Mouse (Mus musculus): ENCODE data around the gene Hdx. TPM values are rescaled to one million over a fixed set of nuclear protein-coding genes. Genes with fewer than 3 reads are reported as not detected.

Hdx gene
- polyA plus RNA-seq (2015; fragmentation: Nextera tagmentation; extraction: Ambion mirVana): 1.1 and 1.2 TPM in 2 replicates

- H3K9me3 ChIP-seq: no peaks in the 10 kb centered on the region
- H3K36me3 ChIP-seq: no peaks in the 10 kb centered on the region
- H3K4me1 ChIP-seq: no peaks in the 10 kb centered on the region
- WGBS: 10% methylated on average over 26 of the region's 26 CpGs
- ATAC-seq (ENCODE audit: low FRiP score, low read depth): peak; percentile 89
- H3K4me2 ChIP-seq (replicated peaks): peak within 1 kb of the TSS; percentile 61
- peak within 1 kb of the TSS; percentile 54 for H3K9ac ChIP-seq
- no peaks in the 10 kb centered on the region for H3K27me3 ChIP-seq
- H3K4me3 ChIP-seq: peak within 1 kb of the TSS; percentile 49
- no peak within 1 kb of the TSS for H3K27ac ChIP-seq
Observed at GRCm38 (mm10) chrX:111696356-111697282, at the start of gene Hdx. TSS of gene Hdx (minus strand) at chrX:111697079.

GRCm38 (mm10) chrX:111685665-111686064 is 11.2 kb downstream of the Hdx start:
- Histone ChIP-seq H3K9me3 (no peaks in the 10 kb centered on the region), H3K4me3 (no peak overlapping the region), H3K27ac (no peak overlapping the region), H3K4me1 (no peaks in the 10 kb centered on the region), H3K9ac (no peak overlapping the region), H3K27me3 (no peaks in the 10 kb centered on the region), H3K36me3 (no peaks in the 10 kb centered on the region), H3K4me2 (replicated peaks) (no peak overlapping the region)
- WGBS: 56% methylated on average over 3 of the region's 3 CpGs
- no peak for ATAC-seq (ENCODE audit: low FRiP score, low read depth)

GRCm38 (mm10) chrX:111671685-111672084 is 25.2 kb downstream of the Hdx start:
- no peak overlapping the region for H3K4me3 ChIP-seq
- no peaks in the 10 kb centered on the region for H3K27me3 ChIP-seq
- 44% methylated on average over 3 of the region's 3 CpGs for WGBS
- ATAC-seq (ENCODE audit: low FRiP score, low read depth): no peak
- H3K9ac ChIP-seq: no peak overlapping the region
- no peaks in the 10 kb centered on the region for H3K4me1 ChIP-seq
- no peaks in the 10 kb centered on the region for H3K36me3 ChIP-seq
- no peak overlapping the region for H3K4me2 ChIP-seq (replicated peaks)
- no peaks in the 10 kb centered on the region for H3K9me3 ChIP-seq
- no peak overlapping the region for H3K27ac ChIP-seq

- Histone ChIP-seq H3K27me3 (no peaks in the 10 kb centered on the region), H3K9ac (no peak overlapping the region), H3K4me1 (no peaks in the 10 kb centered on the region), H3K4me2 (replicated peaks) (no peak overlapping the region), H3K9me3 (no peaks in the 10 kb centered on the region), H3K36me3 (no peaks in the 10 kb centered on the region), H3K27ac (no peak overlapping the region), H3K4me3 (no peak overlapping the region)
- ATAC-seq (ENCODE audit: low FRiP score, low read depth): no peak
- 65% methylated on average over 5 of the region's 5 CpGs for WGBS
Observed at GRCm38 (mm10) chrX:111660381-111660780, 36.5 kb downstream of the Hdx start.

- no peaks in the 10 kb centered on the region for H3K36me3 ChIP-seq
- no peaks in the 10 kb centered on the region for H3K9me3 ChIP-seq
- no peak overlapping the region for H3K9ac ChIP-seq
- no peak overlapping the region for H3K4me3 ChIP-seq
- ATAC-seq (ENCODE audit: low FRiP score, low read depth): no peak
- no peaks in the 10 kb centered on the region for H3K4me1 ChIP-seq
- H3K4me2 ChIP-seq (replicated peaks): no peak overlapping the region
- 87% methylated on average over 4 of the region's 4 CpGs for WGBS
- H3K27me3 ChIP-seq: no peaks in the 10 kb centered on the region
- H3K27ac ChIP-seq: no peak overlapping the region
Observed at GRCm38 (mm10) chrX:111658671-111659070, 38.2 kb downstream of the Hdx start.

GRCm38 (mm10) chrX:111644945-111645344 is 51.9 kb downstream of the Hdx start:
- Histone ChIP-seq H3K36me3 (no peaks in the 10 kb centered on the region), H3K4me1 (no peaks in the 10 kb centered on the region), H3K27ac (no peak overlapping the region), H3K9ac (no peak overlapping the region), H3K9me3 (no peaks in the 10 kb centered on the region), H3K4me2 (replicated peaks) (no peak overlapping the region), H3K4me3 (no peak overlapping the region), H3K27me3 (no peaks in the 10 kb centered on the region)
- ATAC-seq (ENCODE audit: low FRiP score, low read depth): no peak
- 75% methylated on average over 4 of the region's 4 CpGs for WGBS

GRCm38 (mm10) chrX:111640616-111641015 is 56.3 kb downstream of the Hdx start:
- Histone ChIP-seq H3K36me3 (no peaks in the 10 kb centered on the region), H3K4me2 (replicated peaks) (no peak overlapping the region), H3K9me3 (no peaks in the 10 kb centered on the region), H3K9ac (no peak overlapping the region), H3K4me1 (no peaks in the 10 kb centered on the region), H3K4me3 (no peak overlapping the region), H3K27ac (no peak overlapping the region), H3K27me3 (no peaks in the 10 kb centered on the region)
- ATAC-seq (ENCODE audit: low FRiP score, low read depth): no peak
- WGBS: 80% methylated on average over 5 of the region's 5 CpGs

- ATAC-seq (ENCODE audit: low FRiP score, low read depth): no peak
- H3K9ac ChIP-seq: no peak overlapping the region
- H3K4me1 ChIP-seq: no peaks in the 10 kb centered on the region
- no peaks in the 10 kb centered on the region for H3K27me3 ChIP-seq
- WGBS: 87% methylated on average over 2 of the region's 2 CpGs
- H3K9me3 ChIP-seq: no peaks in the 10 kb centered on the region
- H3K4me2 ChIP-seq (replicated peaks): no peak overlapping the region
- H3K36me3 ChIP-seq: no peaks in the 10 kb centered on the region
- no peak overlapping the region for H3K27ac ChIP-seq
- no peak overlapping the region for H3K4me3 ChIP-seq
Observed at GRCm38 (mm10) chrX:111597631-111598161, 99.2 kb downstream of the Hdx start.

- no peak overlapping the region for H3K27ac ChIP-seq
- no peaks in the 10 kb centered on the region for H3K4me1 ChIP-seq
- no peak for ATAC-seq (ENCODE audit: low FRiP score, low read depth)
- H3K9ac ChIP-seq: no peak overlapping the region
- H3K4me3 ChIP-seq: no peak overlapping the region
- H3K9me3 ChIP-seq: no peaks in the 10 kb centered on the region
- no peaks in the 10 kb centered on the region for H3K27me3 ChIP-seq
- WGBS: 73% methylated on average over 4 of the region's 4 CpGs
- no peak overlapping the region for H3K4me2 ChIP-seq (replicated peaks)
- H3K36me3 ChIP-seq: no peaks in the 10 kb centered on the region
Observed at GRCm38 (mm10) chrX:111587616-111588015, 109.3 kb downstream of the Hdx start.

GRCm38 (mm10) chrX:111577044-111577443 is 119.8 kb downstream of the Hdx start:
- H3K27ac ChIP-seq: no peak overlapping the region
- no peak overlapping the region for H3K9ac ChIP-seq
- 87% methylated on average over 2 of the region's 2 CpGs for WGBS
- H3K4me2 ChIP-seq (replicated peaks): no peak overlapping the region
- no peaks in the 10 kb centered on the region for H3K9me3 ChIP-seq
- ATAC-seq (ENCODE audit: low FRiP score, low read depth): no peak
- no peaks in the 10 kb centered on the region for H3K36me3 ChIP-seq
- H3K4me3 ChIP-seq: no peak overlapping the region
- H3K4me1 ChIP-seq: no peaks in the 10 kb centered on the region
- H3K27me3 ChIP-seq: no peaks in the 10 kb centered on the region

GRCm38 (mm10) chrX:111537859-111538258 is 159.0 kb downstream of the Hdx start, which contains the start of gene Rps6ka6:
TSS of gene Rps6ka6 (minus strand) at chrX:111537959.
- 56% methylated on average over 10 of the region's 10 CpGs for WGBS
- Histone ChIP-seq H3K4me2 (replicated peaks) (no peak within 1 kb of the TSS), H3K27ac (no peak within 1 kb of the TSS), H3K9ac (no peak within 1 kb of the TSS), H3K4me3 (no peak within 1 kb of the TSS), H3K4me1 (no peaks in the 10 kb centered on the region), H3K9me3 (no peaks in the 10 kb centered on the region), H3K27me3 (no peaks in the 10 kb centered on the region), H3K36me3 (no peaks in the 10 kb centered on the region)
- ATAC-seq (ENCODE audit: low FRiP score, low read depth): no peak

Data from limb, embryonic 13.5 days (tissue).